Mouse (Mus musculus) layer of hippocampus, adult 8-10 months (tissue): ENCODE results near the gene Nav2. TPM values are rescaled to one million over a fixed set of nuclear protein-coding genes. Genes with fewer than 3 reads are reported as not detected.

Experiments used
- DNase-seq, 2 experiments: peaks; one replicate each; pipeline ENCODE4 v3.0.0; 2022; ENCODE audit warnings: low spot score in 2 of 2
- total RNA-seq, 4 experiments: library from RNA; stranded (reverse); gene quantifications; 2 replicates each; pipeline ENCODE4 v1.2.4; 2022

Nav2 gene
- total RNA-seq, 4 experiments from 2014 or later: 87.2 to 113 (median 96.0) TPM

DNA sequence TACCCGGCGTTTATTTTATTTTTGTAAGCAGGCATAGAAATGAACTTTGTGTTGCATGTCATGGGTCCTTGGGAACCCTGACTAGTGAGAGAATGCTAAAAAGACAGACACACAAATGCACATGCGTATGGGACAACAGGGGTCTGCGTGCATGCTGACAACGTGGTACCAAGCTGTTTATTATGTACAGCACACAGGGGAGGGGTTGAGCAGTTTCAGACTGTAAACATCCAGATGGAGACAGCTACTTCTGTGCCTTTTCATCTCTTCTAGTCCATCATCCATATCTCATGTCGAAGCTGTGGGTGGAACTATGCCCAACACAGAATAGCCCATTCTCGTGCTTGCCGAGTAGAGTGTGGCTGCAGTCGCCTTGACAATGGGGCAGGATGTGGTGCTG lies 482.3 kb downstream of the Nav2 start:
- no peak for DNase-seq

DNA sequence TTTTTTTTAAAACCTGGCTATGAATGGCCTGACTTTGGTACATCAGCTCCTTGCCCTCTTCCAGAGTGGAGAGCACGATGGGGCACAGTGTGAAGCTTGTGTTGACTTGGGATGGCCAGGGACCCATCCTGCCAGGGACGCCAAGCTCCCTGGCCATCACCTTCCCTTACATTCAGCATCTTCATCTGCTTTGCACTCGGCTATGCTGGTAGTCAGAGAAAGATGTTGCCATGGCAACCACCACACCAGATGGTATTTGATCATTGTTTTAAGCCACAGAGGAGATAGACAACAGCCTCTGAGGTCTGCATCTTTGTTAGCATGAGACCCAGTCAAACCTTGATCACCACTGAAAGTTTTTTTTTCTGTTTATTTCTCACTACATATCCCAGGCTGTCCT lies 483.7 kb downstream of the Nav2 start:
- DNase-seq: peak; percentile 76 to 79

DNA sequence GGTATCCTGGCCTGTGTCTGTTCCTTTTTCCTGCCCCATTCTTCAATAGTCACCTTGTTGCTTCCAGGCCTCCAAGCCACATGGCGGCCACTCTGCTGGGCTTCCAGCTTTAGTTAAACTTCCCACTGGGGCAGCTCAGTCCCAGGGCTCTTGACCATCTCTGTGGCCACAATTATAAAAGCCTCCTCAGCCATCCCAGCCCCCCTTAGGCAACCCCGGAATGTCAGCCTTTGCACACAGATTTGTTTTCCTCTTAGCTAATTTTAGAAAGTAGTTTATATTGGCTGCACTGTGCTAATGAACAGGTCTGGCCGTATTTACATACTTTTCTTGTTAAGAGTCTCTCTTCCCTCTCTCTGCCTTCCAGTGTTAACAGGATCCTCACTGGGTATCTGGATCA lies 484.3 kb downstream of the Nav2 start:
- no peak for DNase-seq

DNA sequence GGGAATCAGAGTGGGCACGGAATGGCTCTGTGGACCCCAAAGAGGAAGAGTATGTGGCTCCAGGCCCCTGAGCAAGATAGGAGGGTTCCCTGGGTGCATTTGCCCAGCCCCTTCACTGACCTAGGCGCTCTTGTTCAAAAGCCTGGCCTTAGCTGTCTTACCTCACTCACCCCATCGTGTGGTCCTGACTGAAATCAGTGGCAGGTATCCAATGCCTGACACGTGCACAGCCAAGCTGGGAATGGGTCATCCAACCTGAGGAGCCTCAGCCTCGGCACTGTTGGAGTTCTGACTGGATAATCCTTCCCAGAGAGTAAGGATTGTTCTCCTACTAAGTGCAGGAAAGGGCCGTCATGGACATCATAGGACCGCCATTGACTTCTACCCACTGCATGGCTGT lies 485.3 kb downstream of the Nav2 start:
- no peak for DNase-seq

DNA sequence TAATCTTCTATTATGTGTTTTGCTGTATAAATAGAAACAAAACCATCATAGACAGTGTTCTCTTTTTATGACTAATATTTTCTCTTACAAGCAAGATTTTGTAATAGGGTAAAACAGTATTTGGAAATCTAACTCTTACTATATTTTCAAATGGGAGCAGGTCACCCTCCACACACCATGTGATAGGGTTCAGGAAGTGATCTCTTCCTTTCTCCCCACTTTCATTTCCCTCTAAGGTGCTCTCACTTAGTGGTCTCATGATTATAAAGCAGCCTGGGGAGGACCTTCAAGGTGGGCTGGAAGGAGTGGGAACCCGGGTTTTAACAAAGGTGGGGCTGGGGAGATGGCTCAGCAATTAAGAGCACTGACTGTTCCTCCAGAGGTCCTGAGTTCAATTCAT lies 487.7 kb downstream of the Nav2 start:
- no peak for DNase-seq

DNA sequence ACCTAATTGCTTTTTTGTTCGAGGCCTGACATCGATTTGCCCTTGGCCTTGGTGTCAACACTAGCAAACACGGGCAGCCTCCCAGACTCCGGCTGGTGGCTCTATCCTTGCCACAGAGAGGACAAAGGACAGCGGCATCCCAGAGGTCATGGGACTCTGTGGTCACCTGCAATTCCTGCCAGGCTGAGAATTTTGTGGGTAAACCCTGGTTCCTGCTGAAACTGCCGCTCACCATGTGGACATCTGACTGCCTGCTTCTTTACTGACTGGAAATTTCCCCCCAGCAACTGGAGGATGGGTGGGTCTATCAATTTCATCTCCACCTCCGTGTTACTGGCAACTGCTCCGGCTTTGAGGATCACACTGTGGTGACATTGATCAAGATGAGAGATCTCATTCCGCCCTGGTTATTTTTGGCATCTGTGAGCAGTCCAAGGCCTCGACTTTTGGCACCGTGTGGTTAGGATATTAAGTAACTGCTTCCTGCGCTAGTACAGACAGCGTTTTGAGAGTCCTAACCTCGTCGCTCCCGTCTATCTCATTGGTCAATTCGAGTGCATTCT lies 489.0 kb downstream of the Nav2 start:
- DNase-seq: no peak

DNA sequence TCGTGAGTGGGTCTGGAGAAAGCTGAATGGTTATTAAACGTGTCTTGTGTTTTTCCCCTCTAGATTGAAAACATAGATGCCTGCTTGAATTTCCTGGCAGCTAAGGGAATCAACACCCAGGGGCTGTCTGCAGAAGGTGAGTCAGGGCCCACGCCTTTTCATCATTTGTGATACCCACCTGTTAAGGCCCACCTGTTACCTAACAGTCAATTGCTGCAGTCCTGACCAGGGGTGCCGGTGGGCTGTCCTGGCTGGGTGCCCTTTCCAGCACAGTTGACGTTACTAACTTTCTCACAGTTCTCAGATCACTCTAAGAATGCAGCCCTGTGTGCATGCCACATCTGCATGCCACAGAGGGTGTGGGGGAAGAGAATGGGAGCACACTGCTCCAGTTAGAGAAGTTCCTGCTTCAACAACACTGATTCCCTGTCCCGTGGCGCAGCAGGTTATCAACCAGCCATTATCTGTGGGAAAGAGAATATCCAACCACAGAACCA lies 489.6 kb downstream of the Nav2 start:
- no peak for DNase-seq

DNA sequence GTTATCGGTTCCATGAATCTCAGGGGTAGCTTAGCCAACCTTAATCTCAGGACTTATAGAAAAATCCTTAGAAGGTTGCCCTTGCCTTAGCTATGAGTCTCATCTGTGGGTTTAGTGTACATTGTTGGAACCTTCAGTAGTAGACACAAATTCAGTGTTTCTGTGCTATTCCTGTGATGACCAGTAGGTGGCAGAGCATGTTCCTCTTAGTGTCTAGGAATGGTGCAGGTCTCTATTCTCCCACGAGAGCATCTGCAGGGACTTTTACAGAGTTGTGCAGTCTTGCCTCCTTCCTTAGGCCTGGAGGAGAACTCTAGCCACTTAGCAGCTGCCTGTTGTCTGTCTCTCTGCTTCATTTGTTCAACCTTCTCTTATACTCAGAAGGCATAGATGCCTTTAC lies 490.8 kb downstream of the Nav2 start:
- DNase-seq: peak; percentile 57 to 82

DNA sequence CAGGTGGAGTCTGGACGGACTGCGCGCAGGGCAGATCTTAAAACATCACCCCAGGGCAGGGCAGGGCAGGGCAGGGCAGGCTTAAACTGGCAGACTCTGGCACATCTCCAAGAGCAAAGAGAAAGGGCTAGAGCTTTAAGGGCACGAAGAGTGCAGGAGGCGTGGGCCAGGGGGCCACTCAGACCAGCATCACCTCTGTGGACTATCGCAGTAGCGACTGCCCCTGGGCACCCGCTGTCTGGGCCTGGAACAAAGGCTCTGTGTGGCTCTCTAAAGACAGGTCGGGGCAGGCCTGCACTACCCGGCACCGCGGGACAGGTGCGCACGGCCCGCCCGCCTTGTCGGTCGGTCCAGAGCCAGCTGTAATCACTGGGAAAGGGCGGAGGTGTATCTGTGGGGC lies 491.9 kb downstream of the Nav2 start:
- no peak for DNase-seq

DNA sequence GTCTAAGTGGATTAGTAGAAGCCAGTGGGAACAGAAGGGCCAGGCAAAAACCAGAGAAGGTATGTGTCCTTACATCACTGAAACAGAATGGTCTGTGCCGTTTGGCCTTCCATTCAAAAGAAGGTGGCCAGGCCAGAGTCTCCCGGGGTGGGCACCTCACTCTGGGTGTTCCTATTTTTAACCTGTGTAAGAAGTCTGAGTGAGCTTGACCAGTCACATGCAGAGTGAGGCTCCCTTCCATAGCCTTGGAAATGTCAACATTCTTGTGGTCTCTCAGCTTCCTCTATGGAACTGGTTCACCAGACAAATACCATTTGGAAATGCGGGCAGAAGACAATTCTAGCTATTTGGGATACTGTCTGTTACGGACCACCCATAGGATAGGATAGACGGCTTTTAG lies 494.0 kb downstream of the Nav2 start:
- DNase-seq: no peak

DNA sequence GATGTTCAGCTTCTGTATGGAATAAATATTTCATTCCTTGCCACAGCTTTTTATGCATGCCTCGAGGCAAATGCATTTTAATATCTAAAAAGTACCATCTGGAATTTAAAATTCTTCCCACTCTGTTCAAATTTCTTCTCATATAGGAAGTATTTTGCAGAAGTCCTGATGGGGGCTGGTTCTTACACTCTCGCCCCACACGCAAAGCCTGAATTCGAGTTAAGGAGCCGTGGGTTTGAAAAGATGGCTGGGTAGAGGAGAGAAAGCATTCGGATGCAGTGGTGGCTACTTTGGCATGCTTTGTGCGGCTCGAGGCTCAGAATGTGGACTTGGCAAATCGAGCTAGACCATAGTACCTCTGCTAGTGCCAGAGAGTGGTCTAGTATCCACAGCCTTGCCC lies 499.2 kb downstream of the Nav2 start:
- DNase-seq: no peak

DNA sequence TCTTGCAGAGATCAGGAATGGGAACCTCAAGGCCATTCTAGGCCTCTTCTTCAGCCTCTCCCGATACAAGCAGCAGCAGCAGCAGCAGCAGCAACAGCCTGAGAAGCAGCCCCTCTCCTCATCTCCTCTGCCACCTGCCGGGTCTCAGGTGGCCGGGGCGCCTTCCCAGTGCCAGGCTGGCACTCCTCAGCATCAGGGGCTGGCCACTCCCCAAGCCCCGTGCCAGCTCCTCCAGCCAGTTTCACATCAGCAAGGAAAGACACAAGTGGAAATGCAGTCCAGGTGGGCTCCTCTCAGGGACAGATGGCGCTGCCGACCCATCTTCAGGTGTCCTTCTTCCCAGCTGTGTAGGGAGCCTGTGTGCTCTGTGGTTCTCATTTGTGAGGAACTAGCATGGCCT lies 500.1 kb downstream of the Nav2 start:
- DNase-seq: no peak

DNA sequence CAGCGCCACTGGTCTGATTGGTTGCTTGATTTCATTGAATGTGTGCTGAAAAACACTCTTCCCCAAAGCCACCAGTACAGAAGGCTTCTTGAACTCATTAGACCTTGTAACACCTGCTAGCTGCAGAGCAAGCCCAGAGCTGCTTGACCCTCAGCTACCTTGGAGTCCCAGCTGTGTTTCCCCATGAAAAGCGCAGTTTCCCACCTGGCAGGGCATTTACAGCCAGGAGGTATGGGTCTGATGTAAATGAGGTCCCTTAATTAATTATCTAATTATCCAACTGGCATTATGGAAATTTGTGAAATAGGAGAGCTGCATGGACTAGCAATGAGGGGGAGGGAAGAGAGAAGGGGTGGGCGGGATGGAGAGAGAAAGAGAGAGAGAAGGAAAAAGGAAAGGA lies 500.7 kb downstream of the Nav2 start:
- DNase-seq: no peak

DNA sequence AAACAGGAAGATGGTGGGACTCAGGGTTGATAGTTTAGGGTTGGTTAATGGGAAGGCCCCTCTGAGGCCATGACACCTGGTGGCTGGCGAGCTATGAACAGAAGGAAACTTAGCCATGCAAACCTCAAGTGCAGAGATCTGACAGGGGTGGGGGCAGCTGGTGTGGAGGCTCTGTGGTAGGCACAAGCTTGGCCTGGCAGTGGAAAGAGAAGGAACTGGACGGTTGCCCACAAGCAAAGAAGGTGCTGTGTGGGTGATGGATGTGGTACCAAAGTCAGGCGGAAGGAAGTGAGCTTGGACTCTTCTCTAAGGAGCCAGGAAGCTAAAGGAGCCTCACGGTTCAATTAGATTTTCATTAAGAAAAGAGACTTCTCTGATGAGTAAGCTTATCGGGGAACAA lies 501.7 kb downstream of the Nav2 start:
- DNase-seq: no peak

DNA sequence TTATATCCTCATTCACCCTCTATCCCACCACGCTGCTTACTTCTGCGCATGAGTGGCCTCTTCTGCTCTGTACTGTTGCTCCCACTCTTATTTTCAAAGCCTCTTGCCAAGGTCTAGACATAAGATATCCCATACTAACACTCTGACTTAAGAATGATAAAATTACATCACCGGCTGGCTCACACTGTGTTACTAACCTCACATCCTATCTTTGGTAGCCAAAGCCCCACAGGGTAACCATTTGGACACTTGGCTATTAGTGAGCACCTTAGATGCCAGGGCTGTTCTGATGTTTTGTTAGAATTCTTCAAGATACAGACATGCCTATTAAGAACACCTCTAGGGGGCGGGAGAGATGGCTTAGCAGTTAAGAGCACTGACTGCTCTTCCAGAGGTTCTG lies 502.4 kb downstream of the Nav2 start:
- no peak for DNase-seq

DNA sequence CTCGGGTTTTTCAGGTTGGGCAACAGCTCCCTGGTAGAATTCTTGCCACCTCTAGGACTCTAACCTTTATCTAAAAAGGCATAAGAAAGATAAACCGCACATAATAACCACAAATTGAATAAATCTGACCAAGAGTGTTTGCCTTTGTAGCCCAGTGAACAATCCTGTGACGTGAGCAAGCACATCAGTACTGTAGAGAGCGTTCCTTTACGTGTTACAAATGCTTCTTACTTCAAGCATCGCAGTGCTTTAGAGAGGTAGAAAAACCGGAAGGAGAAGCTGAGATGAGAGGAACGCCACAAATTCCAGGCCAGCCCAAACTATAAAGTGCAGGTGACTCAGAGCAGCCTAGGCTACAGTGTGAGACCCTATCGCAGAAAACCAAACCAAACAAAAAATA lies 503.3 kb downstream of the Nav2 start:
- DNase-seq: no peak

DNA sequence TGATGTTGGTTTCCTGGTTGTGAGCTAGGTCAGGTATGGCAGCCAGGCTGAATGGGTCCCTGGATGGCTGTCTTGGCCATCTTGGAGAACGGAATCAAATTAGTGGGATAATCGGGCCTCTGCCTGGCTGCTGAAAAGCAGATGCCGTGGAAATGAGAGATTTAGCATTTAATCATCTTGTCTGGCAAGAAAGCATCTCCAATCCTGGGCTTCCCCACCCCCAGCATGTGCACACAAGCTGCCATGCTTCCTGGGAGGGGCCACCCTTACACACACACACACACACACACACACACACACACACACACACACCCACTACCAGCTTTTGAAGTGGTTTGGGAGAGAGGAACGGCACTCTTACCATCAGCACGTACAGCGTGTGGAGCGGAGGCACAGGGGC lies 506.6 kb downstream of the Nav2 start:
- no peak for DNase-seq

DNA sequence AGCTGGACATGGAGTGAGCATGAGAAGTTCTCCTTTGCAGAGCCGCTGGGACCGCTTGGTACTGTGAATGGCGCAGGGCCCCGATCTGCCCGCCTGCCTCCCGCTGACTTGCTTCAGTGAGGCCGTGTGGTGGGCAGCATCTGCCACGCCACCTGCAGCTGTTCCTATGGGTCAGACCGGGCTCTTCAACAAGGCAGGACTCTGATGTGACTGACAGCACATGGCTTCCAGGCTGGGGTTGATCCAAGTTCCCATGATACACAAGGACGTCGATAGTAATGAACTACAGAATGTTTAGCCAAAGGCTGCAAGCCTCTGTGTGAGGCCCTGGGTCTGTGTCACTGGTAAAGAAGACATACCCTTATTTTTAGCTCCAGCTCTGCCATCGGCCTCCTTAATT lies 507.2 kb downstream of the Nav2 start:
- DNase-seq: no peak

DNA sequence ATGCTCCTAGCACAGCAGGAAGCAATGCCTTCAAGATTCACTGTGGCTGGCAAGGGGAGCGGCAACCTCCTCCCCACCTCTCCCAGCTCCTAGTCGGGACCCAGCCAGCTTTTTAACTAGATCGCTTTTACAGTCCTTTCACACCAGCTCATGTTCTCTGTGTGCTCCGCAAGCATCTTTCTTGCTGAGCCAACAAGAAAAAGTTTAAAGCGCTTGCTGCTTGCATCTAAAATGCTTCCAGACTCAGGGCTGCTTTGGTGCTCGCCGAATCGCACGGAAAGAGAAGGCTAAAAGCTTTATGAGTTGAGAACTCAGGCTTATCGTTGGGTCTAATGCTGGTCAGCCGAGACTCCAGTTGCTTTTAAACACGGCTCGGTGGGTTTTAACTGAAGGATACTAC lies 510.3 kb downstream of the Nav2 start:
- no peak for DNase-seq

DNA sequence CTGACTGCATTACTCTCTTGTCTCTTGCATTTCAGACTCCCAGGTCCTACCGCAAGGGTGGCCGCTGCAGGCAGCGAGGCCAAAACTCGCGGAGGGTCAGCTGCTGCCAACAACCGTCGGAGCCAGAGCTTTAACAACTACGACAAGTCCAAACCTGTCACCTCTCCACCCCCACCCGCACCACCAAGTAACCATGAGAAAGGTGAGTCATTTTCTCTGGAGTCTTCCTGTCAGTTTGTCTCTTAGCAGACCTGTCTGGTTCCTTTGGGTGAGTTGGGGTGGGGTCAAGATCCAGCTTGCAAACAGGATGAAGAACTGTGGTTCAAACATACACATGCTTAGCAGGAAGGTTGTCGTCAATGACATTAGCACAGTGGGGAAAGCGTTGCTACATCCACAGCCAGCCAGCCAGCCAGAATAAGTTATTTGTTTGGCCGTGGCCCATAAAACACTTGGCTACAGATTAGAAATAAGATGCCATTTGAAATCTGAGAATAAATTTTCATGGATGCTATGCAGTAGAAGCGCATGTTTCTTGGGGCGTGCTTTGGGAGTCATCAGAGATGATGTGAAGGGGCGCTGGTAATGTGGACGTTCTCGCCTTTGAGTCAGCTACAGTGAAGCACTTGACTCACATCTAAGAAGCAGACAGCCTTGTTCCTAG lies 511.8 kb downstream of the Nav2 start:
- no peak for DNase-seq

DNA sequence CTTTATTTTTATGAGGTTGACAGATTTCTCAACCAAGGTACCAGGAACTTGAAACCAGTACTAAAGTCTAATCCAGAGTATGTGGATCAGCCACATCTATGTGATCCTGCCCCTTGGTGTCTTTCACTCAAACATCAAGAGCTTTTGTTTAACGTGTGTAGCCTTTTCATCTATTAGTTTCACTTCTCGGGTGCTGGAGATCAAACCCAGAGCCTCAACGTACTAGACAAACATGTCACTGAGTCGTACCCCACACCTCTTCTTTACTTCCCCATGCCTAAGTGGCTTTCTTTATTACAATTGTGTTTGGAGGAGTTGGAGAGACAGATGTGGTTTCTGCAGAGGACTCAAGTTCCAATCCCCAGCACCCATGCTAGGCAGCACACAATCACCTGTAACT lies 512.7 kb downstream of the Nav2 start:
- no peak for DNase-seq

DNA sequence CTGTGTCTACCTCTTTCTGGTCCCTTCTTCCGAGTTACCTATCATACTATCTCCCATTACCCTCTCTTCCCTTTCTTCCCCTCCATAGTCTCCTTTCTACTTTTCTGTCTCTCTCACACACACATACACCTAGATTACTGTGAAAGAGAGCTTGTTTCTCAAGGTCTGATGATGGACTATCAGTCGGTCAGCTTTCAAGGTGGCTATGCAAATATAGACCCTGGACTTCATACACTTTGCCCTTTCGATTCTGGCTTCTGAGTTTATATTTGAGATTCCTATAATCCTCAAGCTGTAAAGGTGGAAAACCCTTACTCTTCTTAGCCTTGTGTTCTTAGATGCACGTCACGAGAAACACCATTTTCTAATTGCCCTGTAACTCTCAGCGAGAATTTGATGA lies 515.4 kb downstream of the Nav2 start:
- DNase-seq: no peak

DNA sequence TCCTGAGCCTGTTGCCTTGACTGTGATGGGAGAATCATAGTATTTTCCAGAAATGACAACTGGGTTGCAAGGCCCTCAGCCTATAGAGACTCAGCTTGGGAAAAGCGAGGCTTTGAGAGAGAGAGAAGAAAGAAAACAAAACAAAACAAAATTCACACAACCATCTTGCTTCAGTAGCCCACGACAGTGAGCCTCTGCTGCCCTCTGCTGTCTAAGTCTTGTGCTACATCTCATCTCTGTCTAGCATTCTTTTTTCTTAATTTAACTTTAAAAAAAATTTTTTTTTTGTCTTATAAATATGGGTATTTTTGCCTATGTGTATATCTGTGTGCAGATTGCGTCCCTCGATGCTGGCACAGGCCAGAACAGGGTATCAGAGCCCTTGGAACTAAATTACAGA lies 517.5 kb downstream of the Nav2 start:
- DNase-seq: peak in 1 of 2 experiments; percentile 60

DNA sequence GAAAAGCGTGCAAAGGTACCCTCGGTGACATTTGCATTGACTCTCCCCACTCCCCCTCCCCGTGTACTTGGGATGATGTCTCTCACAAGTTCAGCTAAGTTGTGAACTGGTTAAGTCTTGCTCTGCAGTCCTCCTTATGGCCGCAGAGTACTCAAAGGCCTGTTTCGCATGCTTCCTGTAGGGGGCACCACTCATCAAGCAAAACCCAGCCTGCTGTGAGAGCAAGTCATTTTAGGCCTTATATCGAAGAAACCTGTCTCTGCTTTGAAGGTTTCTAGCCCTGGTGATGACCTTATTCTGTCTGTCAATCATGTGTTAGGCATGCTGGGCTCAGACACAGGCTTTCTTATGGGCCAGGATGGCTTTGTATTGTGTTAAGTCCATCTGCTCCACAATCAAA lies 519.3 kb downstream of the Nav2 start:
- DNase-seq: no peak
